Mouse (Mus musculus) Patski (cell line): Measurements from ENCODE around the gene Adssl1. TPM values are rescaled to one million over a fixed set of nuclear protein-coding genes. Genes with fewer than 3 reads are reported as not detected.

Experiments used
- ATAC-seq: fragments of 100-300 bp; one replicate; pipeline ENCODE4 v1.8.0; 2021
- CTCF ChIA-PET: fragments of 350-600 bp; sonication (Branson Sonifier 250); formaldehyde crosslinking; loops from one replicate; lab custom pipeline; 2022; ENCODE audit warnings: inconsistent platforms; lab: Charles Lee
- POLR2A ChIA-PET: fragments of 350-600 bp; sonication (Branson Sonifier 250); formaldehyde crosslinking; loops from one replicate; lab custom pipeline; 2022; ENCODE audit warnings: antibody characterized with exemption, inconsistent platforms; lab: Charles Lee
- DNase-seq: peaks from one replicate; pipeline ENCODE4 v3.0.0-alpha.2; 2011; ENCODE audit warnings: low read depth, low spot score
- H3K27me3 ChIP-seq: fragments of 371-371 bp; one replicate; pipeline ENCODE4 v1.5.1; 2021
- CTCF ChIP-seq: fragments of 100-300 bp; IDR thresholded peaks from one replicate; pipeline ENCODE4 v1.5.1; 2021
- in situ Hi-C: fragments of 300-500 bp; cut with MboI; formaldehyde crosslinking; loops from 3 replicates; pipeline ENCODE4 v1.11.1; 2018; ENCODE audit warnings: low pct_unique_long_range_greater_than_20kb, mixed read lengths
- polyA plus RNA-seq: library from polyadenylated mRNA; unstranded; gene quantifications from one replicate; pipeline ENCODE4 v1.2.3, GENCODE M21; 2021

Adssl1 gene
- 1.7 TPM for polyA plus RNA-seq

DNA sequence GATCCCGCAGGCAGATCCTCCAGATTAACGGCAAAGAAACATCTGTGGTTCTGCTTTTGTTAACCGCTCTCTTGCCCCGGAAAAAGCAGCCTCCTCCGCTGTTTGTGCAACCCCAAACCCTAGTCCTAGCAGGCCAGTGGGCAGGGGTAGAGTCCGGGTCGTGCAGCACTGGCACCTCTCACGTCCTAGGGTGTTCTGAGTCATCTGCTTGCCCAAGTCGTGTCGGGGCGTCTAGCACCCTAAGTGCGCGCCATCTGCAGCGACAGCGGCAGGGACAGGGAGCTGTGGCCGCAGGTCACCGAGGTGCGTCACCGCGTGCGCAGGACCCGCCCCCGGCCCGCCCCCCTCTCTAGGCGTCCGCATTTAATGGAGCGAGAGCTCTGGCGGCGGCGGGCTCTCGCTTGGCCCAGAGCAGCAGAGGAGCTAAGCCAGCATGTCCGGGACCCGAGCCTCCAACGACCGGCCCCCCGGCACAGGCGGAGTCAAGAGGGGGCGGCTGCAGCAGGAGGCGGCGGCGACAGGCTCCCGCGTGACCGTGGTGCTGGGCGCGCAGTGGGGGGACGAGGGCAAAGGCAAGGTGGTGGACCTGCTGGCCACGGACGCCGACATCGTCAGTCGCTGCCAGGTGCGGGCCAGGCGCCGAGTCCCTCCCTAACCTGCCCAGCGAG, at the start of gene Adssl1:
TSS of gene Adssl1 (plus strand) at position 360 of the 668 bp plus-strand sequence.
- peak; percentile 10 for ATAC-seq
- no peaks in the 10 kb centered on the region for H3K27me3 ChIP-seq
- ChIA-PET POLR2A (interaction anchor here (1.2 kb wide), 1 partner anchor 9 kb away, joined by 4 read pairs; no protein-coding TSS in a partner anchor), CTCF (interaction anchor here (1.0 to 2.0 kb wide), 3 partner anchors 26 to 68 kb away, joined by 3 to 6 read pairs (median 4); no protein-coding TSS in a partner anchor)
- TF ChIP-seq CTCF: no peak
- no peak for DNase-seq
- in situ Hi-C loops: loop anchor here (5.0 kb wide), 1 partner anchor 68 kb away; no protein-coding TSS in a partner anchor

GRCm38 (mm10) chr12:112570160-112570559, 49.7 kb upstream of the Adssl1 start:
- DNase-seq: no peak
- CTCF ChIA-PET: interaction anchor here (1.4 kb wide), 1 partner anchor 11 kb away, joined by 3 read pairs; no protein-coding TSS in a partner anchor
- in situ Hi-C loops: no loop called here

DNA sequence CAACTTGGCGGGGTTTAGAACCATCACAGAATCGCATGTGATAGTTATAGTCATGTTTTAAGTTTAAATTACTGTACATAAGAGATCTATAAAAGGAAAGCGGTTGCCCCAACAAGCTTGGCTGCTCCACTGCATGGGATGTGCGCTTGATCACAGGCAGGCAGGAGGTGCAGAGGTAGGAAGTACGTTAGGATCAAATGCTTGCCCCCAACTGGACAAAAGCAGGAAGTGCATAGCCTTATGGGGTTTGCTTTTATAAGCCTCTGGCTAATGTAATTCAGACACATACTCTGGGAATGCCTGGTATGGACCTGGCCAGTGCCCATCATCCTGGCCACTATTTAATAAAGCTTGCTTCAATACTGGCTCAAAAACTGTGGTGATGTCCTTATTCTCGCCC, 48.8 kb upstream of the Adssl1 start:
- no peak for ATAC-seq
- H3K27me3 ChIP-seq: no peaks in the 10 kb centered on the region
- TF ChIP-seq CTCF: no peak
- in situ Hi-C loops: no loop called here
- DNase-seq: no peak
- ChIA-PET CTCF (interaction anchor here (1.4 kb wide), 1 partner anchor 12 kb away, joined by 3 read pairs; no protein-coding TSS in a partner anchor), POLR2A (no interaction called here)

More at GRCm38 (mm10) chr12:112570160-112570559, 49.7 kb upstream of the Adssl1 start:
- no peak for TF ChIP-seq CTCF
- ATAC-seq: no peak
- POLR2A ChIA-PET: no interaction called here
- H3K27me3 ChIP-seq: no peaks in the 10 kb centered on the region

- POLR2A ChIA-PET: no interaction called here
- in situ Hi-C loops: no loop called here
- DNase-seq: no peak
- H3K27me3 ChIP-seq: no peaks in the 10 kb centered on the region
- CTCF ChIA-PET: interaction anchor here (0.9 to 1.3 kb wide), 2 partner anchors 17 to 24 kb away, joined by 3 read pairs; no protein-coding TSS in a partner anchor
- no peak for TF ChIP-seq CTCF
- ATAC-seq: no peak
Observed at GRCm38 (mm10) chr12:112575274-112575986, 44.4 kb upstream of the Adssl1 start.

- no peaks in the 10 kb centered on the region for H3K27me3 ChIP-seq
- ChIA-PET CTCF (interaction anchor here (1.3 to 1.9 kb wide), 3 partner anchors 18 to 50 kb away, joined by 3 to 6 read pairs (median 3); no protein-coding TSS in a partner anchor), POLR2A (no interaction called here)
- no peak for DNase-seq
- ATAC-seq: no peak
- in situ Hi-C loops: no loop called here
- no peak for TF ChIP-seq CTCF
Observed at GRCm38 (mm10) chr12:112576341-112576740, 43.5 kb upstream of the Adssl1 start.

DNA sequence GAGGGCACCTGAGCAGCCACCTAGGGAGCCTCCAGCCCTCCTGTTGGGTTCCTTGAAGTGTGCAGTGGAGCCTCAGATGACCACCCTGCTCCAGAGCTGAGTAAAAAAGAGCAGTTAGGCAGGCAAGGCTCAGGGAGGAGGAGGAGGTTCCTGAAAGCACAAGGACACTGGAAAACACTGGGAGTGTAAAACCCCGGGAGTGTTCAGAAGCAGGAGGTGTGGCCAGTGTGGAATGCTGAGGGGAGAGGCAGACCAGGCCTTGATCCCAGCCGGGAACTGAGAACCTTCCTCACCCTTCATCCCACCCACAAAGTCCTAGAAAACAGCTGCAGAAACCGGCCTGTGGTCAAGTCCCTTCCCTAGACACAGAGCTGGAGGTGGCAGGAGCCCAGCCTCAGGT, 43.1 kb upstream of the Adssl1 start:
- no peak for TF ChIP-seq CTCF
- in situ Hi-C loops: no loop called here
- DNase-seq (no peak), ATAC-seq (no peak)
- ChIA-PET CTCF (interaction anchor here (0.8 to 1.9 kb wide), 4 partner anchors 9 to 50 kb away, joined by 3 to 6 read pairs (median 3); no protein-coding TSS in a partner anchor), POLR2A (interaction anchor here (1.1 kb wide), 1 partner anchor 22 kb away, joined by 3 read pairs; no protein-coding TSS in a partner anchor)
- no peaks in the 10 kb centered on the region for H3K27me3 ChIP-seq

- DNase-seq (peak; percentile 74), ATAC-seq (peak; percentile 58)
- no peaks in the 10 kb centered on the region for H3K27me3 ChIP-seq
- TF ChIP-seq CTCF: no peak
- CTCF ChIA-PET: interaction anchor here (0.7 to 1.9 kb wide), 2 partner anchors 16 to 27 kb away, joined by 3 to 6 read pairs; no protein-coding TSS in a partner anchor
- in situ Hi-C loops: no loop called here
- POLR2A ChIA-PET: interaction anchor here (0.6 kb wide), 1 partner anchor 35 kb away, joined by 3 read pairs; no protein-coding TSS in a partner anchor
Observed at GRCm38 (mm10) chr12:112578296-112579090, 41.4 kb upstream of the Adssl1 start.

GRCm38 (mm10) chr12:112579430-112579829, 40.4 kb upstream of the Adssl1 start:
- DNase-seq (no peak), ATAC-seq (no peak)
- CTCF ChIA-PET: interaction anchor here (0.9 to 1.3 kb wide), 3 partner anchors 9 to 28 kb away, joined by 3 read pairs; partner anchors contain the start of gene Inf2
- in situ Hi-C loops: no loop called here
- H3K27me3 ChIP-seq: no peaks in the 10 kb centered on the region
- POLR2A ChIA-PET: no interaction called here
- no peak for TF ChIP-seq CTCF

GRCm38 (mm10) chr12:112579926-112580325, 39.9 kb upstream of the Adssl1 start:
- no peak for TF ChIP-seq CTCF
- DNase-seq: no peak
- POLR2A ChIA-PET: no interaction called here
- in situ Hi-C loops: no loop called here
- CTCF ChIA-PET: interaction anchor here (0.9 to 1.8 kb wide), 4 partner anchors 9 to 38 kb away, joined by 3 to 4 read pairs (median 3); partner anchors contain the start of gene Inf2
- no peak for ATAC-seq
- no peaks in the 10 kb centered on the region for H3K27me3 ChIP-seq

GRCm38 (mm10) chr12:112581113-112581512, 38.7 kb upstream of the Adssl1 start:
- ATAC-seq (no peak), DNase-seq (no peak)
- in situ Hi-C loops: no loop called here
- no peak for TF ChIP-seq CTCF
- no peaks in the 10 kb centered on the region for H3K27me3 ChIP-seq
- ChIA-PET POLR2A (no interaction called here), CTCF (interaction anchor here (1.8 kb wide), 1 partner anchor 39 kb away, joined by 4 read pairs; no protein-coding TSS in a partner anchor)
